Mouse (Mus musculus): Measurements from ENCODE around the gene Galnt18. TPM values are rescaled to one million over a fixed set of nuclear protein-coding genes. Genes with fewer than 3 reads are reported as not detected.

Gene Galnt18
- polyA plus RNA-seq, 1 experiment: 3.8 TPM

DNA sequence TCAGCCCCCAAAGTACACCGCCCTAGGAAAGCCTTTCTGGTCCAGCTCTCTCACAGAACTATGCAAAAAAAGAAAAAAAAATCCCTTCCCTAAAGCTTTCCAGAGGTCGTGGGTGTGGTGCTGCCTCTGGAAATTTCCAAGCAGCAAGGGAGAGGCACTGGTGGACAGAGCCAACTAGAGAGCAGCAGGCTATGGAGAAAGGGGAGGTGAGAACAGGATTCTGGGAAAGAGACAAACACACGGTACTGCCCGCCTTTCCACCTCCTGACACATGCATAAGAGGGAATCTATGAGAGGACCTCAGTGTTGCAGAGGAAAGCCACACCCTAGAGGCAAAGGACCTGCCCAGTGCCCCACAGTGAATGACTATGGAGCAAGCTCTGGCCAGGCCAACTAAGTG is 60.9 kb downstream of the Galnt18 start:
- no peaks in the 10 kb centered on the region for H3K36me3 ChIP-seq (ENCODE audit: control insufficient read depth, insufficient read depth, low read length)
- no peaks in the 10 kb centered on the region for H3K27me3 ChIP-seq (ENCODE audit: control insufficient read depth, insufficient read depth, low read length)
- WGBS: 43% methylated on average over 4 of the region's 4 CpGs
- no peak overlapping the region for H3K4me3 ChIP-seq (ENCODE audit: low read depth, low read length)
- 0 out of 2 replicates have a peak, but pooled peaks cover 2% of the 10 kb centered on the region for H3K4me1 ChIP-seq (ENCODE audit: control insufficient read depth, insufficient read depth, insufficient read length, low read length)
- no peak for TF ChIP-seq CTCF (IDR thresholded peaks at IDR 0.05; ENCODE audit: extremely low read depth, insufficient read length, insufficient replicate concordance, low read depth, low read length)
- no peak for TF ChIP-seq POLR2A (IDR thresholded peaks at IDR 0.05; ENCODE audit: low read depth, low read length)
- H3K27ac ChIP-seq (ENCODE audit: insufficient read depth, low read depth, low read length): no peak overlapping the region

DNA sequence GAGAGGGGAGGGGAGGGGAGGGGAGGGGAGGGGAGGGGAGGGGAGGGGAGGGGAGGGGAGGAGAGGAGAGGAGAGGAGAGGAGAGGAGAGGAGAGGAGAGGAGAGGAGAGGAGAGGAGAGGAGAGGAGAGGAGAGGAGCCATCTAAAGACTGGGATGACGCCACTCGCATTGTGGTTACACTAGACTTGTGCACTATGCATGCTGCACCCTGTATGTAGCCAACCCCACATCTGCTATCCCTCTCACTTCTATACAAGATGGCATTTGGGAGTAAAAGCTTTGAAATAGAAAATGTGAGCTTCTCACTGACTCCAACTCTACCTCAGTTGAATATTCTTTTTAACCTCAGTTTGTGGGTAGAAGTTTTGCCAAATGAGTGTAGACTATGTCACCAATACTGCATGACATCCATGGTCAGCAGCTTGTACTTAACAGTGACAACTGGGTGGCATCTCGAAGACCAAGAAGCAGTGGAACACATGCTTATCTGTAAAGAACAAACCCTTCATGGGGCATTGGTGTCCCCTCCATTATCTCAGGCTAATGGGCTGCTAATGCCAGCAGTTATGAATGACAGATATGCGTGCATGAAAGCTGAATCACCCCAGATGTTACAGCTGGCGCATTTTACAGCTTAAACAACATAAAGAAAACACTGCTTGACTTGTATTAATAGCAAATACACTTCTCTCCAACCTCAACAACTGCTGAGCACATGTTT is 65.0 kb downstream of the Galnt18 start:
- Histone ChIP-seq H3K4me3 (ENCODE audit: low read depth, low read length) (no peak overlapping the region), H3K36me3 (ENCODE audit: control insufficient read depth, insufficient read depth, low read length) (no peaks in the 10 kb centered on the region), H3K27ac (ENCODE audit: insufficient read depth, low read depth, low read length) (no peak overlapping the region), H3K27me3 (ENCODE audit: control insufficient read depth, insufficient read depth, low read length) (no peaks in the 10 kb centered on the region), H3K4me1 (ENCODE audit: control insufficient read depth, insufficient read depth, insufficient read length, low read length) (no peaks in the 10 kb centered on the region)
- WGBS: 78% methylated on average over 5 of the region's 5 CpGs
- TF ChIP-seq CTCF (IDR thresholded peaks at IDR 0.05; ENCODE audit: extremely low read depth, insufficient read length, insufficient replicate concordance, low read depth, low read length): no peak
- no peak for TF ChIP-seq POLR2A (IDR thresholded peaks at IDR 0.05; ENCODE audit: low read depth, low read length)

GRCm38 (mm10) chr7:111713828-111714600 is 65.8 kb downstream of the Galnt18 start:
- no peaks in the 10 kb centered on the region for H3K27me3 ChIP-seq (ENCODE audit: control insufficient read depth, insufficient read depth, low read length)
- no peaks in the 10 kb centered on the region for H3K36me3 ChIP-seq (ENCODE audit: control insufficient read depth, insufficient read depth, low read length)
- no peak for TF ChIP-seq CTCF (IDR thresholded peaks at IDR 0.05; ENCODE audit: extremely low read depth, insufficient read length, insufficient replicate concordance, low read depth, low read length)
- no peak for TF ChIP-seq POLR2A (IDR thresholded peaks at IDR 0.05; ENCODE audit: low read depth, low read length)
- H3K4me1 ChIP-seq (ENCODE audit: control insufficient read depth, insufficient read depth, insufficient read length, low read length): no peaks in the 10 kb centered on the region
- 55% methylated on average over 3 of the region's 3 CpGs for WGBS
- no peak overlapping the region for H3K27ac ChIP-seq (ENCODE audit: insufficient read depth, low read depth, low read length)
- H3K4me3 ChIP-seq (ENCODE audit: low read depth, low read length): no peak overlapping the region

DNA sequence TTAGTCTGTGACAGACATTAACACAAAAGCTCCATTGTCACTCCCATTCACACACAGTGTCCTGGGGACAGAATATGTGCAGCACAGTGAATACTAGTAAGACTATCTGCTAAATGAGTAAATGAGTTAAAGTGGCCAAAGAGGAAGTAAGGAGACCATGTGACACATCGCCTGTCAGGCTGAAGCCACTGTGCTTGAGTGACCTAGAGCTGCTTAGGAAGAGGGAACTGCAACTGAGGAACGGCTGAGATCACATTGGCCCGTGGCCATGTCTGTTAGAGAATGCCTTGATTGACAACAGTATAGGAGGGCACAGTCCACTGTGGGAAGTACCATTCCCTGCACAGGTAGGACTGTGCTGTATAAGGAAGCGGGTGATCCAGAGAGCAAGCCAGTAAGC is 67.0 kb downstream of the Galnt18 start:
- Histone ChIP-seq H3K27me3 (ENCODE audit: control insufficient read depth, insufficient read depth, low read length) (no peaks in the 10 kb centered on the region), H3K36me3 (ENCODE audit: control insufficient read depth, insufficient read depth, low read length) (no peaks in the 10 kb centered on the region), H3K4me1 (ENCODE audit: control insufficient read depth, insufficient read depth, insufficient read length, low read length) (no peaks in the 10 kb centered on the region), H3K4me3 (ENCODE audit: low read depth, low read length) (no peak overlapping the region), H3K27ac (ENCODE audit: insufficient read depth, low read depth, low read length) (no peak overlapping the region)
- 76% methylated on average over 4 of the region's 4 CpGs for WGBS
- TF ChIP-seq CTCF (IDR thresholded peaks at IDR 0.05; ENCODE audit: extremely low read depth, insufficient read length, insufficient replicate concordance, low read depth, low read length) (no peak), POLR2A (IDR thresholded peaks at IDR 0.05; ENCODE audit: low read depth, low read length) (no peak)

GRCm38 (mm10) chr7:111711045-111711808 is 68.5 kb downstream of the Galnt18 start:
- H3K4me3 ChIP-seq (ENCODE audit: low read depth, low read length): no peak overlapping the region
- no peak for TF ChIP-seq CTCF (IDR thresholded peaks at IDR 0.05; ENCODE audit: extremely low read depth, insufficient read length, insufficient replicate concordance, low read depth, low read length)
- TF ChIP-seq POLR2A (IDR thresholded peaks at IDR 0.05; ENCODE audit: low read depth, low read length): no peak
- no peaks in the 10 kb centered on the region for H3K36me3 ChIP-seq (ENCODE audit: control insufficient read depth, insufficient read depth, low read length)
- no peak overlapping the region for H3K27ac ChIP-seq (ENCODE audit: insufficient read depth, low read depth, low read length)
- no peaks in the 10 kb centered on the region for H3K4me1 ChIP-seq (ENCODE audit: control insufficient read depth, insufficient read depth, insufficient read length, low read length)
- H3K27me3 ChIP-seq (ENCODE audit: control insufficient read depth, insufficient read depth, low read length): no peaks in the 10 kb centered on the region
- 80% methylated on average over 6 of the region's 6 CpGs for WGBS

- Histone ChIP-seq H3K4me1 (ENCODE audit: control insufficient read depth, insufficient read depth, insufficient read length, low read length) (no peaks in the 10 kb centered on the region), H3K36me3 (ENCODE audit: control insufficient read depth, insufficient read depth, low read length) (no peaks in the 10 kb centered on the region), H3K27ac (ENCODE audit: insufficient read depth, low read depth, low read length) (no peak overlapping the region), H3K27me3 (ENCODE audit: control insufficient read depth, insufficient read depth, low read length) (no peaks in the 10 kb centered on the region), H3K4me3 (ENCODE audit: low read depth, low read length) (no peak overlapping the region)
- WGBS: 36% methylated on average over 4 of the region's 4 CpGs
- no peak for TF ChIP-seq CTCF (IDR thresholded peaks at IDR 0.05; ENCODE audit: extremely low read depth, insufficient read length, insufficient replicate concordance, low read depth, low read length)
- no peak for TF ChIP-seq POLR2A (IDR thresholded peaks at IDR 0.05; ENCODE audit: low read depth, low read length)
Observed at GRCm38 (mm10) chr7:111710311-111710710, 69.5 kb downstream of the Galnt18 start.

All from small intestine, adult 2 months (tissue).